Mouse (Mus musculus): ENCODE results near the gene Snapc5. TPM values are rescaled to one million over a fixed set of nuclear protein-coding genes. Genes with fewer than 3 reads are reported as not detected.
"Not testable (repeated sequence)": the region's sequence is repeated elsewhere in the genome, so short reads cannot be mapped to it uniquely, and the experiment has no call there.

Gene Snapc5
- total and polyA plus RNA-seq, 3 experiments: 12.1 to 23.2 (median 22.8) TPM

- Histone ChIP-seq H3K27ac (no peak overlapping the region), H3K27me3 (ENCODE audit: control insufficient read depth, insufficient read depth, low read length) (no peaks in the 10 kb centered on the region), H3K79me2 (replicated peaks; ENCODE audit: control insufficient read depth, insufficient read depth, low read length) (no peaks in the 10 kb centered on the region; the same call in 1 of the 2 replicates), H3K4me3 (no peak overlapping the region), H3K36me3 (ENCODE audit: control insufficient read depth, insufficient read depth, low read length) (peaks cover 17% of the 10 kb centered on the region), H3K4me1 (ENCODE audit: control insufficient read depth, insufficient read depth, low read length) (peaks cover 6% of the 10 kb centered on the region), H3K9ac (ENCODE audit: low read depth, low read length) (no peak overlapping the region)
- DNase-seq: no peak
- TF ChIP-seq CTCF (IDR thresholded peaks at IDR 0.05) (no peak), POLR2A (IDR thresholded peaks at IDR 0.05; ENCODE audit: insufficient read depth, low read depth, low read length) (no peak), EP300 (IDR thresholded peaks at IDR 0.05; ENCODE audit: insufficient read depth, low read depth, low read length) (no peak)
- intact Hi-C loops (cut with DNase I): no loop called here
- WGBS: 84% methylated on average over 11 of the region's 11 CpGs
Observed at GRCm38 (mm10) chr9:64175378-64175777, 3.7 kb upstream of the Snapc5 start.

DNA sequence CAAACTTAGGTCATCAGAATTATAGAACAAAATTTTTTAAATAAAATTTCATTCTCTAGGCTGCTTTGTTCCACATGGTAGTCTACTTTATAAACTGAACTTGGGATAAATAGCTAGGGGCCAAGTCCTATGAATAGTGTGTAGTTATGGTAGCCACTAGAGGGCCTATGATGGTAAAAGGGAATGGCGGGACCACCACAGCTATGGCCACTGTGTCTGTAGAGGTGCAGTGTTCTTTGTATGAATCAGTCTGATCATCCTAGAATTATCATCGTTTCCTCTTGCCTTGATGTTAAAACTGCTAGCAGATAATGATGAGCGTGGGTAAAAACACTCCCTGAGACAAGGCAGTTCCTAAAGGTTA, 482 bp upstream of the Snapc5 start:
- DNase-seq: no peak
- H3K27ac ChIP-seq: peak overlapping the region; percentile 85
- intact Hi-C loops (cut with DNase I): no loop called here
- H3K4me3 ChIP-seq: peak overlapping the region; percentile 84
- no peak for TF ChIP-seq POLR2A (IDR thresholded peaks at IDR 0.05; ENCODE audit: insufficient read depth, low read depth, low read length)
- TF ChIP-seq CTCF (IDR thresholded peaks at IDR 0.05): peak; percentile 51
- no peaks in the 10 kb centered on the region; the same call in 1 of the 2 replicates for H3K79me2 ChIP-seq (replicated peaks; ENCODE audit: control insufficient read depth, insufficient read depth, low read length)
- H3K36me3 ChIP-seq (ENCODE audit: control insufficient read depth, insufficient read depth, low read length): peaks cover 17% of the 10 kb centered on the region
- WGBS: 30% methylated on average over 3 of the region's 3 CpGs
- H3K9ac ChIP-seq (ENCODE audit: low read depth, low read length): peak overlapping the region; percentile 59
- no peaks in the 10 kb centered on the region for H3K27me3 ChIP-seq (ENCODE audit: control insufficient read depth, insufficient read depth, low read length)
- H3K4me1 ChIP-seq (ENCODE audit: control insufficient read depth, insufficient read depth, low read length): peaks cover 4% of the 10 kb centered on the region

- not testable (repeated sequence) for H3K27me3 ChIP-seq (ENCODE audit: control insufficient read depth, insufficient read depth, low read length); DNase-seq; H3K4me1 ChIP-seq (ENCODE audit: control insufficient read depth, insufficient read depth, low read length); H3K4me3 ChIP-seq; H3K27ac ChIP-seq; H3K36me3 ChIP-seq (ENCODE audit: control insufficient read depth, insufficient read depth, low read length); H3K79me2 ChIP-seq (replicated peaks; ENCODE audit: control insufficient read depth, insufficient read depth, low read length); H3K9ac ChIP-seq (ENCODE audit: low read depth, low read length)
- intact Hi-C loops (cut with DNase I): loop anchor here (5.0 kb wide), 1 partner anchor 159 kb away; the partner anchor contains the start of gene Dis3l
- 86% methylated on average over 5 of the region's 5 CpGs for WGBS
Observed at GRCm38 (mm10) chr9:64183295-64183694, 4.2 kb downstream of the Snapc5 start.

DNA sequence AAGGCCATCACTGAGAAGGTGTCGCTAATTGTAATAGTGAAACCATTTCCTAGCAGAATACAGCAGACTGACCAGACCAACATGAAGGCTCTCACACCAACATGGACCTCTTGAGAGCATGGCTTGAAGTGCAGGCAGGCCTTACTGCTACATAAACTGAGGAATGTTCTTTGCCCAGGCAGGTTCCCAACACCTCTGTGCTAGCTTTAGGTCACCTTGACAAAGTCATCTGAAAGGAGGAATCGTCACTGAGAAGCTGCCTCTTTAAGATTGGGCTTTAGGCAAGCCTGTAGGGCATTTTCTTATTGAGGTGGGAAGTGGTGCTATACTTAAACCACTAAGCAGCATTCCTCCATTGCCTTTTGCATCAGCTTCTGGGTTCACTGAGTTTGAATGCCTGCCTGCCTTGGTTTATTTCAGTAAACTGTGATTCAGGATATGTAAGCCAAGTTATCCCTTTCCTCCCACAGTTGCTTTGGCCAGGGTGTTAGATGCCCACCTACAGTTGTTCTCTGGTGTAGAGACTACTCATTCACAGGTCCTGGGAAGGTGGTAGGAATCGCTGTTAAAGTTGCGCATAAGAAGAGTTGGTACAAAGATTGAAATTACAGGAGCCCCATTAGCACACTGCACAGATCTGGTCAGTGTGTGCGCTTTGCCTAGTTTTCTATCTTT, 5.2 kb downstream of the Snapc5 start:
- TF ChIP-seq POLR2A (IDR thresholded peaks at IDR 0.05; ENCODE audit: insufficient read depth, low read depth, low read length) (no peak), EP300 (IDR thresholded peaks at IDR 0.05; ENCODE audit: insufficient read depth, low read depth, low read length) (no peak), CTCF (IDR thresholded peaks at IDR 0.05) (no peak)
- peaks cover 3% of the 10 kb centered on the region for H3K4me1 ChIP-seq (ENCODE audit: control insufficient read depth, insufficient read depth, low read length)
- no peak overlapping the region for H3K4me3 ChIP-seq
- intact Hi-C loops (cut with DNase I): loop anchor here (5.0 kb wide), 1 partner anchor 158 kb away; the partner anchor contains the start of gene Dis3l
- 92% methylated on average over 5 of the region's 5 CpGs for WGBS
- DNase-seq: no peak
- no peaks in the 10 kb centered on the region for H3K79me2 ChIP-seq (replicated peaks; ENCODE audit: control insufficient read depth, insufficient read depth, low read length)
- H3K9ac ChIP-seq (ENCODE audit: low read depth, low read length): no peak overlapping the region
- H3K36me3 ChIP-seq (ENCODE audit: control insufficient read depth, insufficient read depth, low read length): peaks cover 4% of the 10 kb centered on the region
- no peak overlapping the region for H3K27ac ChIP-seq
- H3K27me3 ChIP-seq (ENCODE audit: control insufficient read depth, insufficient read depth, low read length): no peaks in the 10 kb centered on the region

- Histone ChIP-seq H3K27ac (no peak overlapping the region), H3K79me2 (replicated peaks; ENCODE audit: control insufficient read depth, insufficient read depth, low read length) (no peaks in the 10 kb centered on the region), H3K27me3 (ENCODE audit: control insufficient read depth, insufficient read depth, low read length) (no peaks in the 10 kb centered on the region), H3K4me3 (no peak overlapping the region), H3K4me1 (ENCODE audit: control insufficient read depth, insufficient read depth, low read length) (no peaks in the 10 kb centered on the region), H3K36me3 (ENCODE audit: control insufficient read depth, insufficient read depth, low read length) (no peaks in the 10 kb centered on the region), H3K9ac (ENCODE audit: low read depth, low read length) (no peak overlapping the region)
- intact Hi-C loops (cut with DNase I): no loop called here
- no peak for DNase-seq
- 94% methylated on average over 1 of the region's 1 CpGs for WGBS
- TF ChIP-seq CTCF (IDR thresholded peaks at IDR 0.05) (no peak), POLR2A (IDR thresholded peaks at IDR 0.05; ENCODE audit: insufficient read depth, low read depth, low read length) (no peak), EP300 (IDR thresholded peaks at IDR 0.05; ENCODE audit: insufficient read depth, low read depth, low read length) (no peak)
Observed at GRCm38 (mm10) chr9:64193879-64194278, 14.8 kb downstream of the Snapc5 start.

DNA sequence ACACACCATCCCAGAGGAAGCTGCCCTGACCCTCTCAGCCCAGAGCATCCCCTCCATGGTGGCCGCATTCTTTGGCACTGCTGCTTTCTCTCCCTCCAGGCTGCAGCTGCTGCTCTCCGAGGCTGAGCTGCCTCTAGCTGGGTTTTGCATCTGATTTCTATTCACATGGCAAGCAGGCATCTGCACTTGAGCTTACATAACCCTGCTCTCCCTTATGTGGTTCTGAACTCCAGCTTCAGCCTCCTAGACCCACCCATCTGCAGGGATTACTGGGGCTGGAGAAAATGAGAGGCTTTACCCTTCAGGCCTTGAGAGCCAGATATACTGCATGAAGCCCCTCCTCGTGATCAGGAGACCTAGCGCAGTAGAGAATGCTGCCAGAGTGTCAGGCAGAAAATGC, 16.5 kb downstream of the Snapc5 start:
- TF ChIP-seq CTCF (IDR thresholded peaks at IDR 0.05) (no peak), POLR2A (IDR thresholded peaks at IDR 0.05; ENCODE audit: insufficient read depth, low read depth, low read length) (no peak)
- no peaks in the 10 kb centered on the region for H3K36me3 ChIP-seq (ENCODE audit: control insufficient read depth, insufficient read depth, low read length)
- no peak overlapping the region for H3K27ac ChIP-seq
- WGBS: 59% methylated on average over 4 of the region's 4 CpGs
- no peaks in the 10 kb centered on the region for H3K79me2 ChIP-seq (replicated peaks; ENCODE audit: control insufficient read depth, insufficient read depth, low read length)
- no peak overlapping the region for H3K9ac ChIP-seq (ENCODE audit: low read depth, low read length)
- H3K4me3 ChIP-seq: no peak overlapping the region
- H3K27me3 ChIP-seq (ENCODE audit: control insufficient read depth, insufficient read depth, low read length): no peaks in the 10 kb centered on the region
- intact Hi-C loops (cut with DNase I): no loop called here
- H3K4me1 ChIP-seq (ENCODE audit: control insufficient read depth, insufficient read depth, low read length): no peaks in the 10 kb centered on the region
- no peak for DNase-seq

All from heart, adult 2 months (tissue).